ENCODE assay signal across 24 mouse cellular contexts in the genomic region with DNA sequence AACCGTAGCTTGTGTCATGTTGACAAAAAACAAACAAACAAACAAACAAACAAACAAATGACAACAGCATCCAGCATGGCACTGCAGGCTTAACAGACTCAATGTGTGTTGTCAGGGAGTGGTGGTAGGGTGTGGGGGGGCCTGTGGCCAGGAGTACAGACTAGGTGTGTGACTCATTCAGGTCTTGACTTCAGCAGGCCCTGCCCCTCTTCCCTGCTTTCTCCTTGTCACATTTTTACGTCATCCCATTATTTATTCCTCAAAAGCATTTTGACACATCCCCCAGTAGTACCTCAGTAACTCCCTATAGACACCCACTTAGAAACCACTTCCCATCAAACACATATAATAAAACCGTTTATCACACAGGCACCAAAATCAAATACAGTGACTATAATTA.
DNase-seq lines count a peak whose midpoint lies in the region; ATAC-seq lines count a peak whose summit lies in the region.
"Had no signal": no experiment of that assay in that cellular context is flagged by ENCODE, and none has a peak within 500 bp of the region (broad histone marks: within the 10 kb centered on the region; RNA-seq: fewer than 3 reads in every experiment).

No protein-coding gene starts in this region.

- H3K9me3 ChIP-seq in forebrain, embryonic 12.5 days, result no peaks in the 10 kb centered on the region
- H3K9me3 ChIP-seq in forebrain, embryonic 10.5 days, result no peaks in the 10 kb centered on the region
- H3K9me3 ChIP-seq in forebrain, embryonic 14.5 days (replicated peaks; ENCODE audit: control insufficient read depth, low read length), result no peaks in the 10 kb centered on the region
- H3K9me3 ChIP-seq in forebrain, embryonic 11.5 days (ENCODE audit: control insufficient read depth, low read length), result no peaks in the 10 kb centered on the region
- H3K9me3 ChIP-seq in forebrain, embryonic 16.5 days (ENCODE audit: control insufficient read depth, low read length), result no peaks in the 10 kb centered on the region
- H3K9me3 ChIP-seq: embryonic facial prominence, embryonic 13.5 days; embryonic facial prominence, embryonic 15.5 days had no signal

- no peaks in the 10 kb centered on the region for H3K36me3 ChIP-seq in forebrain, embryonic 12.5 days (replicated peaks)
- H3K36me3 ChIP-seq in forebrain, embryonic 10.5 days (replicated peaks), result no peaks in the 10 kb centered on the region
- no peaks in the 10 kb centered on the region for H3K36me3 ChIP-seq in forebrain, embryonic 14.5 days (ENCODE audit: control insufficient read depth, insufficient read depth, low read length)
- H3K36me3 ChIP-seq in forebrain, embryonic 11.5 days (ENCODE audit: control insufficient read depth, insufficient read depth, low read length), result no peaks in the 10 kb centered on the region
- H3K36me3 ChIP-seq in forebrain, embryonic 16.5 days (ENCODE audit: control insufficient read depth, insufficient read depth), result no peaks in the 10 kb centered on the region
- H3K36me3 ChIP-seq: embryonic facial prominence, embryonic 15.5 days; G1E had no signal

- H3K4me2 ChIP-seq in forebrain, embryonic 12.5 days, result no peak overlapping the region
- H3K4me2 ChIP-seq in forebrain, embryonic 14.5 days (ENCODE audit: low read length), result no peak overlapping the region
- H3K4me2 ChIP-seq in forebrain, embryonic 11.5 days (ENCODE audit: low read depth, low read length, severe bottlenecking), result no peak overlapping the region
- H3K4me2 ChIP-seq in forebrain, embryonic 16.5 days (ENCODE audit: low read length), result no peak overlapping the region
- H3K4me2 ChIP-seq: embryonic facial prominence, embryonic 13.5 days; embryonic facial prominence, embryonic 15.5 days had no signal

- 70% methylated on average over 3 of the region's 3 CpGs for WGBS in forebrain, embryonic 12.5 days
- WGBS in forebrain, embryonic 10.5 days, result 84% methylated on average over 3 of the region's 3 CpGs
- 69% methylated on average over 3 of the region's 3 CpGs for WGBS in forebrain, embryonic 14.5 days
- WGBS in forebrain, embryonic 11.5 days, result 79% methylated on average over 3 of the region's 3 CpGs
- 67% methylated on average over 3 of the region's 3 CpGs for WGBS in forebrain, embryonic 16.5 days

- DNase-seq in forebrain, embryonic 10.5 days (ENCODE audit: extremely low spot score, low spot score), result no peak
- DNase-seq in forebrain, embryonic 14.5 days (ENCODE audit: low spot score), result no peak
- no peak for DNase-seq in forebrain, embryonic 11.5 days (ENCODE audit: low spot score)
- peak; percentile 58 for DNase-seq in MN1 (ENCODE audit: low spot score)
- no peak for DNase-seq in thymus, postnatal 0 days (ENCODE audit: low spot score)
- DNase-seq: adrenal gland, adult 2 months; adrenal gland, postnatal 10 days; adrenal gland, postnatal 25 days; B cell, adult 2 months; cerebellum, adult 11 months; cerebellum, adult 18-20 months; cerebellum, adult 8-10 months; cerebellum, adult 9-11 months; cerebellum, postnatal 14 days; cerebellum, postnatal 36 days; embryo, embryonic 11 days had no signal

- H3K27ac ChIP-seq in forebrain, embryonic 12.5 days, result no peak overlapping the region
- H3K27ac ChIP-seq in forebrain, embryonic 10.5 days, result no peak overlapping the region
- no peak overlapping the region for H3K27ac ChIP-seq in forebrain, embryonic 14.5 days (ENCODE audit: low read depth, low read length)
- no peak overlapping the region for H3K27ac ChIP-seq in forebrain, embryonic 11.5 days (ENCODE audit: low read depth, low read length)
- no peak overlapping the region for H3K27ac ChIP-seq in forebrain, embryonic 16.5 days (ENCODE audit: low read length)
- H3K27ac ChIP-seq: embryonic facial prominence, embryonic 13.5 days; embryonic facial prominence, embryonic 15.5 days had no signal

- H3K9ac ChIP-seq in forebrain, embryonic 12.5 days, result no peak overlapping the region
- H3K9ac ChIP-seq in forebrain, embryonic 14.5 days (ENCODE audit: low read length), result no peak overlapping the region
- H3K9ac ChIP-seq in forebrain, embryonic 11.5 days (ENCODE audit: low read length), result no peak overlapping the region
- H3K9ac ChIP-seq in forebrain, embryonic 16.5 days (replicated peaks; ENCODE audit: low read depth, low read length), result no peak overlapping the region
- H3K9ac ChIP-seq: embryonic facial prominence, embryonic 13.5 days; embryonic facial prominence, embryonic 15.5 days had no signal

- ATAC-seq in forebrain, embryonic 12.5 days (ENCODE audit: low FRiP score), result 0 out of 2 replicates have a peak, but pooled peaks have one; percentile 12
- peak; percentile 33; the same call in 1 of the 2 replicates for ATAC-seq in forebrain, embryonic 14.5 days
- no peak for ATAC-seq in forebrain, embryonic 11.5 days (replicated peaks; ENCODE audit: low FRiP score)
- ATAC-seq in forebrain, embryonic 16.5 days, result peak; percentile 54; the same call in 1 of the 2 replicates
- ATAC-seq: CD4-positive, CD25-positive, alpha-beta regulatory T cell, adult 4 months had no signal

- H3K27me3 ChIP-seq in forebrain, embryonic 12.5 days, result peaks cover 85% of the 10 kb centered on the region
- H3K27me3 ChIP-seq in forebrain, embryonic 10.5 days (ENCODE audit: poor library complexity, severe bottlenecking), result peaks cover 89% of the 10 kb centered on the region
- peaks cover 21% of the 10 kb centered on the region for H3K27me3 ChIP-seq in forebrain, embryonic 14.5 days (replicated peaks; ENCODE audit: control insufficient read depth, insufficient read depth, low read length)
- peaks cover 13% of the 10 kb centered on the region for H3K27me3 ChIP-seq in forebrain, embryonic 11.5 days (ENCODE audit: control insufficient read depth, insufficient read depth, low read length)
- peaks cover 33% of the 10 kb centered on the region for H3K27me3 ChIP-seq in forebrain, embryonic 16.5 days (replicated peaks; ENCODE audit: control insufficient read depth, insufficient read depth, low read length)
- H3K27me3 ChIP-seq: CH12.LX; embryonic facial prominence, embryonic 13.5 days; embryonic facial prominence, embryonic 15.5 days had no signal

- no peak overlapping the region for H3K4me3 ChIP-seq in forebrain, embryonic 12.5 days (replicated peaks)
- no peak overlapping the region for H3K4me3 ChIP-seq in forebrain, embryonic 10.5 days
- no peak overlapping the region for H3K4me3 ChIP-seq in forebrain, embryonic 14.5 days (ENCODE audit: low read depth, low read length)
- no peak overlapping the region for H3K4me3 ChIP-seq in forebrain, embryonic 11.5 days (ENCODE audit: low read depth, low read length)
- no peak overlapping the region for H3K4me3 ChIP-seq in forebrain, embryonic 16.5 days (replicated peaks; ENCODE audit: low read length)
- H3K4me3 ChIP-seq: embryonic facial prominence, embryonic 13.5 days; embryonic facial prominence, embryonic 15.5 days; erythroblast, embryonic 14.5 days had no signal

- peaks cover 25% of the 10 kb centered on the region for H3K4me1 ChIP-seq in forebrain, embryonic 12.5 days
- peaks cover 18% of the 10 kb centered on the region for H3K4me1 ChIP-seq in forebrain, embryonic 10.5 days
- H3K4me1 ChIP-seq in forebrain, embryonic 14.5 days (ENCODE audit: control insufficient read depth, insufficient read depth, low read length), result peaks cover 12% of the 10 kb centered on the region
- peaks cover 4% of the 10 kb centered on the region; the same call in 1 of the 2 replicates for H3K4me1 ChIP-seq in forebrain, embryonic 11.5 days (replicated peaks; ENCODE audit: control insufficient read depth, insufficient read depth, low read length)
- peaks cover 15% of the 10 kb centered on the region for H3K4me1 ChIP-seq in forebrain, embryonic 16.5 days (replicated peaks; ENCODE audit: control insufficient read depth, insufficient read depth, low read length)
- H3K4me1 ChIP-seq: embryonic facial prominence, embryonic 13.5 days; embryonic facial prominence, embryonic 15.5 days had no signal
